Mouse (Mus musculus) heart, adult 8-10 months (tissue): ENCODE data around the gene Ogfod3. TPM values are rescaled to one million over a fixed set of nuclear protein-coding genes. Genes with fewer than 3 reads are reported as not detected.

Source experiments
- total RNA-seq, 4 experiments: library from RNA; stranded (reverse); gene quantifications; 2 replicates each; pipeline ENCODE4 v1.2.4; 2022

Gene Ogfod3
- total RNA-seq, 4 experiments from 2014 or later = 14.6 to 18.5 (median 16.0) TPM

Other genes starting within 250 kb of the Ogfod3 start
- 10 to 100 TPM; 52.1 to 61.2 (median 56.3) TPM for gene Csnk1d, start 213.4 kb downstream of the Ogfod3 start, total RNA-seq
- gene Cd7, start 165.3 kb downstream of the Ogfod3 start, total RNA-seq = under 1 TPM in 2 of 4 experiments, not detected in 2; 0.37 to 0.49 TPM
- gene Sectm1b, start 141.1 kb downstream of the Ogfod3 start, total RNA-seq = not detected
- gene Sectm1a, start 123.5 kb downstream of the Ogfod3 start, total RNA-seq = not detected
- gene Tex19.2, start 86.0 kb downstream of the Ogfod3 start, total RNA-seq = not detected
- gene Tex19.1, start 58.6 kb downstream of the Ogfod3 start, total RNA-seq = not detected
- gene Uts2r, start 44.4 kb downstream of the Ogfod3 start, total RNA-seq = under 1 TPM; 0.35 to 0.83 (median 0.55) TPM
- gene Hexdc, start 278 bp downstream of the Ogfod3 start, total RNA-seq = 10 to 100 TPM in 1 of 4 experiments, 1 to 10 TPM in 3; 8.3 to 10.3 (median 8.8) TPM
- 1 to 10 TPM; 6.7 to 8.1 (median 7.4) TPM for gene Cybc1, start 24.6 kb upstream of the Ogfod3 start, total RNA-seq
- gene Narf, start 32.5 kb upstream of the Ogfod3 start, total RNA-seq = 100 to 1,000 TPM in 1 of 4 experiments, 10 to 100 TPM in 3; 81.7 to 123 (median 97.8) TPM
- 10 to 100 TPM; 16.2 to 23.1 (median 18.9) TPM for gene Foxk2, start 55.3 kb upstream of the Ogfod3 start, total RNA-seq
- gene Wdr45b, start 149.7 kb upstream of the Ogfod3 start, total RNA-seq = 10 to 100 TPM; 32.1 to 35.4 (median 32.7) TPM
- 1 to 10 TPM; 1.0 to 3.4 (median 2.2) TPM for gene Rab40b, start 183.5 kb upstream of the Ogfod3 start, total RNA-seq
- 1 to 10 TPM; 4.8 to 6.5 (median 5.4) TPM for gene Fn3krp, start 216.7 kb upstream of the Ogfod3 start, total RNA-seq
- 10 to 100 TPM; 26.4 to 33.5 (median 30.8) TPM for gene Fn3k, start 230.2 kb upstream of the Ogfod3 start, total RNA-seq
- gene Tbcd, start 247.2 kb upstream of the Ogfod3 start, total RNA-seq = 10 to 100 TPM; 11.7 to 13.9 (median 12.5) TPM